Mouse (Mus musculus): ENCODE data around the gene Auh. TPM values are rescaled to one million over a fixed set of nuclear protein-coding genes. Genes with fewer than 3 reads are reported as not detected.

The Auh gene
- total and polyA plus RNA-seq, 2 experiments = 33.3 to 49.2 TPM

DNA sequence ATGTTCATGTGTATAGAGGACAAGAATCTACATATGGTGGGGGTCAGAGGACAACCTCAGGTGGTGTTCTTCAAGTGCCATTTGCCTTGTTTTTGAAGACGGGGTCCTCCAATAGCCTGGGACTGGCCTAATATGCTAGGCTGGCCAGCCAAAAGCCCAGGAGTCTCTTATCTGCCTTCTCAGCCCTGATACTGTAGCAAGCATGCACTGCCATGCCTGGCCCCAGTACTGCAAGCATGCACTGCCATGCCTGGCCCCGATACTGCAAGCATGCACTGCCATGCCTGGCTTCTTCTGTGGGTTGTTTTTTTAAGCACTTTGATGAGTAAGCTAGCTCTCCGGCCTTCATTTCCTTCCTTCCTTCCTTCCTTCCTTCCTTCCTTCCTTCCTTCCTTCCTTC is 115.7 kb downstream of the Auh start:
- H3K27ac ChIP-seq (replicated peaks; ENCODE audit: insufficient read depth, low read depth, low read length) = no peak overlapping the region
- no peaks in the 10 kb centered on the region for H3K79me2 ChIP-seq (ENCODE audit: control insufficient read depth, insufficient read depth, low read length)
- TF ChIP-seq CTCF (IDR thresholded peaks at IDR 0.05; ENCODE audit: low read depth, low read length) = no peak
- no peak for TF ChIP-seq POLR2A (IDR thresholded peaks at IDR 0.05; ENCODE audit: extremely low read depth, insufficient read depth, low read length)
- DNase-seq (ENCODE audit: extremely low read depth, low read depth, low spot score) = no peak
- no peak overlapping the region for H3K4me3 ChIP-seq (ENCODE audit: insufficient read depth, low read depth, low read length)
- WGBS = 85% methylated on average over 3 of the region's 3 CpGs
- H3K4me1 ChIP-seq (ENCODE audit: control insufficient read depth, insufficient read depth, low read length) = no peaks in the 10 kb centered on the region
- H3K9ac ChIP-seq (ENCODE audit: low read depth, low read length) = no peak overlapping the region
- H3K36me3 ChIP-seq (ENCODE audit: control insufficient read depth, insufficient read depth, low read length) = no peaks in the 10 kb centered on the region
- no peaks in the 10 kb centered on the region for H3K27me3 ChIP-seq (ENCODE audit: control insufficient read depth, insufficient read depth, low read length)

DNA sequence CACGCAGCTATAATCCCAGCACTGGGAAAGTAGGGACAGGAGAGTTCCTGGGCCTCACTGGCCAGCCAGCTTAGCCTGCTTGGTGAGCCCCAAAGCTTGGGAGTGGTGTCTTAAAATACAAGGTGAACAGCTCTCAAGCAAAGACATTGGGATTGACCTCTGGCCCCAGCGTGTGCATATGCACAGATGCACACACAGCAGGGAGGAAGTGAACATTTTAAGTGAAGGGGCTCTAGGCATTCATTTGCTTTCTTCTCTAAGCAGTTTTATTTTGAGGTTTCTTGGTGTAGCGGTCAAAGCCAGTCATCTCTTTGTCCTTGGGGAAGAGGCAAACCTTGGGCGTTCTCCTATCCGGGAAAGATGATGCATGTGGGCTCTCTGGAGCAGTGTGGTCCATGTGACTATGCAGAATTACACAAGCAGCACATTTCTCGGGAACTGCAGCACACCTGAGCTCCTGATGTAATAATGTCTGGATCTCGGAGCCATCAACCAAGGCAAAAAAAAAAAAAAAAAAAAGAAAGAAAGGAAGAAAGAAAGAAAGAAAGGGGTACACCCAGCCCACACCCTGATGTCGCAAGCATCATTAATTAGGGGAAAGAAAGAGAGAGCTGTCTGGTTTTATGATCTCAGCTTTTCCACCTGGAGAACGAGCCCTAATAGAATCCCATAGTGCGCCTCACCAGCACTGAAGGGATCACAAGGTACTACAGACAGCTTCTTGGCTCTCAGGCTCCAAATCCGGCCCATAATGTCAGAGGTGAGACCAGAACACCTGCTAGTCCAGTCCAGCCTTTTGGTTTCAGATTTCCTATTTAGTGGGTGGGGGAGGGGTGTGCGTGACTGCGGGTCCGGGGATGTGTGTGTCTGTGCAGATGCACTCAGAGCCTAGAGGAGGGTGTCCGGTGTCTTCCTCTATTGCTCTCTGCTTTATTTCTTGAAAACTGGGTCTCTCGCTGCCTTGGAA is 116.6 kb downstream of the Auh start:
- 90% methylated on average over 16 of the region's 16 CpGs for WGBS
- H3K4me1 ChIP-seq (ENCODE audit: control insufficient read depth, insufficient read depth, low read length) = no peaks in the 10 kb centered on the region
- no peaks in the 10 kb centered on the region for H3K36me3 ChIP-seq (ENCODE audit: control insufficient read depth, insufficient read depth, low read length)
- H3K27ac ChIP-seq (replicated peaks; ENCODE audit: insufficient read depth, low read depth, low read length) = no peak overlapping the region
- no peak for DNase-seq (ENCODE audit: extremely low read depth, low read depth, low spot score)
- TF ChIP-seq POLR2A (IDR thresholded peaks at IDR 0.05; ENCODE audit: extremely low read depth, insufficient read depth, low read length) (no peak), CTCF (IDR thresholded peaks at IDR 0.05; ENCODE audit: low read depth, low read length) (no peak)
- no peak overlapping the region for H3K9ac ChIP-seq (ENCODE audit: low read depth, low read length)
- H3K79me2 ChIP-seq (ENCODE audit: control insufficient read depth, insufficient read depth, low read length) = no peaks in the 10 kb centered on the region
- no peaks in the 10 kb centered on the region for H3K27me3 ChIP-seq (ENCODE audit: control insufficient read depth, insufficient read depth, low read length)
- H3K4me3 ChIP-seq (ENCODE audit: insufficient read depth, low read depth, low read length) = no peak overlapping the region

DNA sequence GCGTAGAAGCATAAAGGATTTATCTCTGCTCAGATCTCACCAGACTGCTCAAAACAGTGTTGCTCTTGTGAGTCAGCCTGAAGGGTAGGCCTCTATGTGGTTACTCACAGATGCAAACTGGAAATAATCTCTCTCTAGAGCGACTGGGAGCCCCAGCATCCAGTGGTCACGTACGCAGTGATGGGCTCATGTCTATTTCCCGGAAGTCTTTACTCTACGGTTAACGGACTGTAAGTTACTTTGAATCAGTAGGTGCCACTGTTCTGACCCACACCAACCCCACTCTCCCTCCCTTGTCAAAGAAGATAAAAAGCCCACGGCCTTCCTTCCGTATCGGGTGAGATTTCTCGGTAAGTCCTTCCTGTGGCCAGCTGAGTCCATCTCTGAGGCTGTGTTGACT is 121.8 kb downstream of the Auh start:
- H3K9ac ChIP-seq (ENCODE audit: low read depth, low read length) = no peak overlapping the region
- 92% methylated on average over 11 of the region's 11 CpGs for WGBS
- no peaks in the 10 kb centered on the region for H3K27me3 ChIP-seq (ENCODE audit: control insufficient read depth, insufficient read depth, low read length)
- TF ChIP-seq CTCF (IDR thresholded peaks at IDR 0.05; ENCODE audit: low read depth, low read length) (no peak), POLR2A (IDR thresholded peaks at IDR 0.05; ENCODE audit: extremely low read depth, insufficient read depth, low read length) (no peak)
- no peak for DNase-seq (ENCODE audit: extremely low read depth, low read depth, low spot score)
- H3K4me1 ChIP-seq (ENCODE audit: control insufficient read depth, insufficient read depth, low read length) = no peaks in the 10 kb centered on the region; the same call in 1 of the 2 replicates
- no peaks in the 10 kb centered on the region for H3K36me3 ChIP-seq (ENCODE audit: control insufficient read depth, insufficient read depth, low read length)
- no peak overlapping the region for H3K27ac ChIP-seq (replicated peaks; ENCODE audit: insufficient read depth, low read depth, low read length)
- H3K79me2 ChIP-seq (ENCODE audit: control insufficient read depth, insufficient read depth, low read length) = no peaks in the 10 kb centered on the region
- no peak overlapping the region for H3K4me3 ChIP-seq (ENCODE audit: insufficient read depth, low read depth, low read length)

DNA sequence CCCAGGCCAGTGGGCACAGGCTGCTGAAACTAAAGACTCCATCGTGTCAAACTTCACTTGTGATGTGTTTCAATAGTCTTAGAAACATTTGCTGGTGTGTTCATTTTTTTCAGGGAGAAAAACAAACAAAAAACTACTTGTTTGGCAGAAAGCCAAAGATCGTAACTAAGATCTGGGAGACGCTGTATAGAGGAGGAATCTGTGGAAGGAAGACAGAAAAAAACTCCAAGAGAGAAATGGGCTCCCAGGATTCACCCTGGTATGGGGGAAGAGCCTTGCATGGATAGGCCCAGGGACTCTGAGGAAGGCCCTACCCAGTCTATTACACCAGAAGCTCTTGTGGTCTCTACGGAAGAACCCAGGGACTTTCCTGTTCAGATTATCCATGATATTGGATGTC is 123.5 kb downstream of the Auh start:
- Histone ChIP-seq H3K27ac (replicated peaks; ENCODE audit: insufficient read depth, low read depth, low read length) (no peak overlapping the region), H3K9ac (ENCODE audit: low read depth, low read length) (no peak overlapping the region), H3K79me2 (ENCODE audit: control insufficient read depth, insufficient read depth, low read length) (no peaks in the 10 kb centered on the region), H3K36me3 (ENCODE audit: control insufficient read depth, insufficient read depth, low read length) (no peaks in the 10 kb centered on the region), H3K4me1 (ENCODE audit: control insufficient read depth, insufficient read depth, low read length) (no peaks in the 10 kb centered on the region; the same call in 1 of the 2 replicates), H3K27me3 (ENCODE audit: control insufficient read depth, insufficient read depth, low read length) (no peaks in the 10 kb centered on the region), H3K4me3 (ENCODE audit: insufficient read depth, low read depth, low read length) (no peak overlapping the region)
- DNase-seq (ENCODE audit: extremely low read depth, low read depth, low spot score) = no peak
- TF ChIP-seq CTCF (IDR thresholded peaks at IDR 0.05; ENCODE audit: low read depth, low read length) = no peak
- 34% methylated on average over 4 of the region's 4 CpGs for WGBS

DNA sequence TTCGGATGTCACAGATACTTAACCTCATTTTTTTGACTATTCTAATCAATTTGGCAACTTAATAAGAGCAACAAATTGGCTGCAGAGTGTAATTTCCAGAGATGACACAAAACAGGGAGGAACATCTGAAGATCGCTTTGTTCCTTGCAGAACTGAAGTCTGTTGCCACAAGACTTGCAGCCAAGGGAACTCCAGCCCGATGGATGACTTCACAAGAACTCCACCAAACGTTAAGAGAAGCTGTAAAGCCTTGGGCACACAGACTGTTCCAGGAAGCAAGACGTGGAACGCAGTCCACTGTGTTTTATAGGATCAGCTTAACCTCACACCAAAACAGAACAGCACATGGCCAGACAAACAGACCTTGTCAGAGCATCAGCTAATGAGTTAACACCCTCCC is 123.9 kb downstream of the Auh start:
- Histone ChIP-seq H3K27me3 (ENCODE audit: control insufficient read depth, insufficient read depth, low read length) (no peaks in the 10 kb centered on the region), H3K36me3 (ENCODE audit: control insufficient read depth, insufficient read depth, low read length) (no peaks in the 10 kb centered on the region), H3K4me3 (ENCODE audit: insufficient read depth, low read depth, low read length) (no peak overlapping the region), H3K79me2 (ENCODE audit: control insufficient read depth, insufficient read depth, low read length) (no peaks in the 10 kb centered on the region), H3K4me1 (ENCODE audit: control insufficient read depth, insufficient read depth, low read length) (no peaks in the 10 kb centered on the region; the same call in 1 of the 2 replicates), H3K27ac (replicated peaks; ENCODE audit: insufficient read depth, low read depth, low read length) (no peak overlapping the region), H3K9ac (ENCODE audit: low read depth, low read length) (no peak overlapping the region)
- no peak for DNase-seq (ENCODE audit: extremely low read depth, low read depth, low spot score)
- TF ChIP-seq POLR2A (IDR thresholded peaks at IDR 0.05; ENCODE audit: extremely low read depth, insufficient read depth, low read length) (no peak), CTCF (IDR thresholded peaks at IDR 0.05; ENCODE audit: low read depth, low read length) (no peak)
- WGBS = 79% methylated on average over 6 of the region's 6 CpGs

DNA sequence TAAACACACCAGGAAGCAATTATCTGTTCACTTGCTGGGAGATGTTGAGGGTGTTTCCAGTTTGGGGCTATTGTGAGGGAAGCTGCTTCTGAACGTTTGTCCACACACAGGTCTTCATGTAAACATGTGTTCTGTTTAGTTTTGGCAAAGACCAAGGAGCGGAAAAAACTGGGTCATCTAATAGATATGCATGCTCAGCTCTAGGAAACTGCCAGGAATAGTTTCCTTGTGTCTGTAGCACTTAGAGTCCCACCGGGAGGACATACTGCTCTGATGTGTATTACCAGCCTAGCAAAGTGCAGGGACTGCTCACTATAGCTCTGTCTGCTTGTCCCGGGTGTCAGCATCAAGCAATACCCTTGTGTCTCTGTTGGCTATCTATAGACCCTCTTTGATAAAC is 127.0 kb downstream of the Auh start:
- 50% methylated on average over 4 of the region's 4 CpGs for WGBS
- DNase-seq (ENCODE audit: extremely low read depth, low read depth, low spot score) = no peak
- TF ChIP-seq POLR2A (IDR thresholded peaks at IDR 0.05; ENCODE audit: extremely low read depth, insufficient read depth, low read length) (no peak), CTCF (IDR thresholded peaks at IDR 0.05; ENCODE audit: low read depth, low read length) (no peak)
- Histone ChIP-seq H3K79me2 (ENCODE audit: control insufficient read depth, insufficient read depth, low read length) (no peaks in the 10 kb centered on the region), H3K4me3 (ENCODE audit: insufficient read depth, low read depth, low read length) (no peak overlapping the region), H3K27me3 (ENCODE audit: control insufficient read depth, insufficient read depth, low read length) (no peaks in the 10 kb centered on the region), H3K36me3 (ENCODE audit: control insufficient read depth, insufficient read depth, low read length) (no peaks in the 10 kb centered on the region), H3K4me1 (ENCODE audit: control insufficient read depth, insufficient read depth, low read length) (no peaks in the 10 kb centered on the region; the same call in 1 of the 2 replicates), H3K9ac (ENCODE audit: low read depth, low read length) (no peak overlapping the region), H3K27ac (replicated peaks; ENCODE audit: insufficient read depth, low read depth, low read length) (no peak overlapping the region)

Measured in liver, adult 2 months (tissue).